Comparison of ENCODE assay signal across 12 mouse cellular contexts in genomic region chr1:38694142-38694541, GRCm38 (mm10). TPM values are rescaled to one million over a fixed set of nuclear protein-coding genes. Genes with fewer than 3 reads are reported as not detected.
DNase-seq lines count a peak whose midpoint lies in the region; ATAC-seq lines count a peak whose summit lies in the region.
"Had no signal": no experiment of that assay in that cellular context is flagged by ENCODE, and none has a peak within 500 bp of the region (broad histone marks: within the 10 kb centered on the region; RNA-seq: fewer than 3 reads in every experiment).

No protein-coding gene starts in this region.

- peak; percentile 57 to 65 for DNase-seq in B cell, adult 2 months
- DNase-seq in T-cell, adult 2 months (ENCODE audit: low spot score) = peak; percentile 72
- peak; percentile 28 to 64 for DNase-seq in spleen, postnatal 4 days (ENCODE audit: low spot score in 2 of 2)
- DNase-seq in midbrain, embryonic 14.5 days = no peak
- DNase-seq in cerebellum, postnatal 10 days = no peak
- DNase-seq in frontal cortex, postnatal 25 days (ENCODE audit: low spot score in 2 of 2) = no peak
- DNase-seq: adrenal gland, postnatal 25 days; cerebellum, adult 9-11 months had no signal

- H3K9ac ChIP-seq in midbrain, embryonic 16.5 days (ENCODE audit: low read depth, low read length) = no peak overlapping the region
- H3K9ac ChIP-seq in midbrain, embryonic 14.5 days (replicated peaks; ENCODE audit: low read length) = no peak overlapping the region
- H3K9ac ChIP-seq: limb, embryonic 12.5 days had no signal

- H3K4me1 ChIP-seq in megakaryocyte, embryonic 14.5 days = peaks cover 37% of the 10 kb centered on the region
- no peaks in the 10 kb centered on the region for H3K4me1 ChIP-seq in midbrain, embryonic 16.5 days (ENCODE audit: control insufficient read depth, insufficient read depth, low read length)
- no peaks in the 10 kb centered on the region for H3K4me1 ChIP-seq in midbrain, embryonic 14.5 days (ENCODE audit: control insufficient read depth, insufficient read depth, low read length)

- WGBS in midbrain, embryonic 16.5 days = 70% methylated on average over 5 of the region's 5 CpGs
- 69% methylated on average over 5 of the region's 5 CpGs for WGBS in midbrain, embryonic 14.5 days

- no peak overlapping the region for H3K4me2 ChIP-seq in midbrain, embryonic 16.5 days (ENCODE audit: low read length)
- H3K4me2 ChIP-seq in midbrain, embryonic 14.5 days (ENCODE audit: low read length) = no peak overlapping the region
- H3K4me2 ChIP-seq: limb, embryonic 12.5 days had no signal

- H3K27me3 ChIP-seq in megakaryocyte, embryonic 14.5 days (replicated peaks) = peaks cover 67% of the 10 kb centered on the region
- H3K27me3 ChIP-seq in midbrain, embryonic 16.5 days (ENCODE audit: control insufficient read depth, insufficient read depth, low read depth, low read length) = no peaks in the 10 kb centered on the region
- H3K27me3 ChIP-seq in midbrain, embryonic 14.5 days (ENCODE audit: control insufficient read depth, insufficient read depth, low read length) = no peaks in the 10 kb centered on the region
- H3K27me3 ChIP-seq: limb, embryonic 12.5 days; Patski had no signal

- no peak overlapping the region for H3K27ac ChIP-seq in midbrain, embryonic 16.5 days (ENCODE audit: low read length)
- H3K27ac ChIP-seq in midbrain, embryonic 14.5 days (replicated peaks; ENCODE audit: low read depth, low read length) = no peak overlapping the region
- H3K27ac ChIP-seq: limb, embryonic 12.5 days had no signal

- no peaks in the 10 kb centered on the region for H3K9me3 ChIP-seq in megakaryocyte, embryonic 14.5 days
- no peaks in the 10 kb centered on the region for H3K9me3 ChIP-seq in midbrain, embryonic 16.5 days (replicated peaks; ENCODE audit: control insufficient read depth, low read length, poor library complexity, severe bottlenecking)
- no peaks in the 10 kb centered on the region for H3K9me3 ChIP-seq in midbrain, embryonic 14.5 days (ENCODE audit: control insufficient read depth, low read length)
- H3K9me3 ChIP-seq: limb, embryonic 12.5 days had no signal

- no peak for ATAC-seq in midbrain, embryonic 16.5 days
- no peak for ATAC-seq in midbrain, embryonic 14.5 days (ENCODE audit: low FRiP score, low TSS enrichment)
- ATAC-seq: Patski had no signal

- H3K4me3 ChIP-seq in megakaryocyte, embryonic 14.5 days (replicated peaks) = peak overlapping the region; percentile 19
- no peak overlapping the region for H3K4me3 ChIP-seq in midbrain, embryonic 16.5 days (ENCODE audit: low read depth, low read length)
- H3K4me3 ChIP-seq in midbrain, embryonic 14.5 days (replicated peaks; ENCODE audit: low read depth, low read length) = no peak overlapping the region
- H3K4me3 ChIP-seq: limb, embryonic 12.5 days had no signal

- H3K36me3 ChIP-seq in megakaryocyte, embryonic 14.5 days (replicated peaks; ENCODE audit: low read length) = no peaks in the 10 kb centered on the region
- H3K36me3 ChIP-seq in midbrain, embryonic 16.5 days (ENCODE audit: control insufficient read depth, insufficient read depth, low read length) = no peaks in the 10 kb centered on the region
- H3K36me3 ChIP-seq in midbrain, embryonic 14.5 days (ENCODE audit: control insufficient read depth, insufficient read depth, low read length) = no peaks in the 10 kb centered on the region
- H3K36me3 ChIP-seq: limb, embryonic 12.5 days had no signal

RNA-seq across cellular contexts. Expression of gene Aff3, which starts 29.4 kb away (rescaled TPM):
- 0.92 and 4.4 TPM in 2 replicates for polyA plus RNA-seq in megakaryocyte, embryonic 14.5 days (2012; ENCODE audit: insufficient read depth, low replicate concordance)
- 9.6 and 13.1 TPM in 2 replicates for polyA plus RNA-seq in midbrain, embryonic 16.5 days (2015; fragmentation: Nextera tagmentation; extraction: Ambion mirVana)
- 20.3 and 20.8 TPM in 2 replicates for polyA plus RNA-seq in midbrain, embryonic 14.5 days (2014; fragmentation: Nextera tagmentation; extraction: Ambion mirVana)

Comparison
In these comparisons a context has a peak if more than half of its experiments do, and no peak if none do; other contexts are left out.
1. DNase-seq: peak in B cell, adult 2 months (2 of 2), T-cell, adult 2 months (single experiment) and spleen, postnatal 4 days (2 of 2); none in midbrain, embryonic 14.5 days (single experiment), cerebellum, postnatal 10 days (0 of 2) and frontal cortex, postnatal 25 days (0 of 2).